Mouse (Mus musculus) kidney, adult 18-20 months (tissue): Measurements from ENCODE around the gene Flad1.

Experiments used
- DNase-seq: peaks from one replicate; pipeline ENCODE4 v3.0.0; 2021

The Flad1 gene

DNA sequence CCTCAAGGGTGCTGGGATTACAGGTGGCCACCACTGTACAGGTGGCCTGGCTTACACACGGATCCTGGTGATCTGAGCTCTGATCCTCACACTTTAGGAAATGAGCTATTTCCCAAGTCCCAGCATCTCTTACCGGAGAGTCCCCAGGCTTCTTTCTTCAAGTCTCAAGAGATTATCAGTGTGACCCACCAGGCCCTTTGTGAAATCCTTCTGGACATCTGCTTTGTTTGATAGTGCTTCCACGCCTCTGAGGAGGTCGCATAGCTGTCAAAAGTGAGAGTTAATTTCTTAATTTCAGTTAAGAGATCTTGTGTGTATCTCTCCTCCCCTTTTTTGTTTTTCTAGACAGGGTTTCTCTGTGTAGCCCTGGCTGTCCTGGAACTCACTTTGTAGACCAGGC, 14.2 kb upstream of the Flad1 start:
- no peak for DNase-seq

GRCm38 (mm10) chr3:89425141-89425525, 13.5 kb upstream of the Flad1 start:
- no peak for DNase-seq

GRCm38 (mm10) chr3:89424416-89425140, 12.9 kb upstream of the Flad1 start:
- no peak for DNase-seq

DNA sequence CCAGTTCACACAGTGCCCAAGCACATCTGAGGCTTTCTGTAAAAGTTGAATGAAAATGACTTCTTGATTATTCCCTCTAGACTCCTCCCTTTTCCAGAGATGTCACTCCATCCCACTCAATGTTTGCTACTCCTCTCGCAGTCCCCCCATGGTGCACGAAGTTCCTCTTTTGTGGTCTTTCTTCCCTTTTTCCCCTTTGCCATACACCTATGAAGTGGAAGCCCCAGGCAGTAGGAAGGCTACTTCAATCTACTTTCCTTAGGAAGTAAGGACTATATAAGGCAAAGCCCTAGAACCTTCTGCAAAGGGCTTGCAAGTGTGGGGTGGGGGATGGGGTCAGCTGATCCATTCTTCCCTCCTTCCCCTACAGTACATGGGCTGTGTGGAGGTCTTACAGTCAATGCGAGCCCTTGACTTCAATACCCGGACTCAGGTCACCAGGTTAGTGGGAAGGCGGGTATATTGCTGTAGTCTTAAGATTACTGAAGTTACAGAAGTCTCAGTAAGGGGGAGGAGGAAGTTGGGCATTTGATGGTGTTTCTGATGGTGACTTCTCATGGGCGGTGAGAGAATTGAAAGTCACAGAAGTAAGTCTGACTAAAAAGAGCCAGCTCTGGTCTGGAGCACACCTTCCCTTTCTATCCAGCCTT, 11.0 kb upstream of the Flad1 start:
- DNase-seq = no peak

DNA sequence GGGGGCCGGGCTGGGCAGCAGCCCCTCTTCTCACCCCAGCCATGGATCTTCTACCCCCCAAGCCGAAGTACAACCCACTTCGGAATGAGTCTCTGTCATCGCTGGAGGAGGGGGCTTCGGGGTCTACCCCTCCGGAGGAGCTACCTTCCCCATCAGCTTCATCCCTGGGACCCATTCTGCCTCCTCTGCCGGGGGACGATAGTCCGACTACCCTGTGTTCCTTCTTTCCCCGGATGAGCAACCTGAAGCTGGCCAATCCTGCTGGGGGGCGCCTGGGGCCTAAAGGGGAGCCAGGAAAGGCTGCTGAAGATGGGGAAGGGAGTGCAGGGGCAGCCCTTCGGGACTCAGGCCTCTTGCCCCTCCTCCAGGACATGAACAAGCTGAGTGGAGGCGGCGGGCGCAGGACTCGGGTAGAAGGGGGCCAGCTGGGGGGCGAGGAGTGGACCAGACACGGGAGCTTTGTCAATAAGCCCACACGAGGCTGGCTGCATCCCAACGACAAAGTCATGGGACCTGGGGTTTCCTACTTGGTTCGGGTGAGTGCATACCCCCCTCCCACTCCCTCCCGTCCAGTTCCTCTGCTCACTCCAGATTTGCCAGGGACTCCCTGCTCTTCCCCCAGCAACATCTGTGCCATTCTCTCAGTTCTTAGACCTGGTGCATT, 10.3 kb upstream of the Flad1 start:
- no peak for DNase-seq

- DNase-seq = peak; percentile 65
Measured at GRCm38 (mm10) chr3:89421002-89421774, 9.5 kb upstream of the Flad1 start.

DNA sequence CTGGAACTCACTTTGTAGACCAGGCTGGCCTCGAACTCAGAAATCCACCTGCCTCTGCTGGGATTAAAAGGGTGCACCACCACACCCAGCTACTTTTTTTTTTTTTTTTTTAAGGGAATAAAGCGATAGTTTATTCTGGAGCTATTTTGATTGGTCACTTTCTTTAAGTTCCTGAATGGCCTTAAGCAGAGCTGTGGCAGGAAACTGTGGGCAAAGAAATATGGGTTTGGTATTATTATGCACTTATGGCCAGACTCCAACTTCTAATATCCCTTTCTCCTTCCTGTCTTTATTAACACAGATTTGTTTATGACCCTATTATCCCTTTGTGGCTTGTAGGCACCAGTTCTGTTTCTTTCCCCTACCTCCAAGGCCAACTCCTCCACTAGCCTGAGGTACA, 8.8 kb upstream of the Flad1 start:
- DNase-seq = no peak

DNA sequence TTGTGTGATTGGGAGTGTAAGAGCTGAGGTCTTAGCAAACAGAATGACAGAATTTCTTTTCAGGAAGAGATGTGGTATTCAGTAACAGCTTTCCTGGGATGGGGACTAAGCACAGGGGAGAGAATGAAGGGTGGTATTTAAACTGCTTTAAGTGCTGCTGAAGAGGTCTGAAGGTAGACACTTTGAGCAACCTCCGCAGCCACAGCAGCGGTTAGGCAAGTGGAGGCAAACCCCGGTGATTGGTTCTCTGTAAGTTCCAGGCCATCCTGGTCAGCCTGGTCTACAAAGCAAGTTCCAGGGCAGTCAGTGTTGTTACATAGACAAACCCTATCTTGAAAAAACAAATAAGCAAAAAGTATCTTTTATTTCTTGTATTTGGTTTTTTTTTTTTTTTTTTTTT, 8.3 kb upstream of the Flad1 start:
- no peak for DNase-seq

- peak; percentile 66 for DNase-seq
Measured at GRCm38 (mm10) chr3:89419571-89419970, 7.9 kb upstream of the Flad1 start.

DNA sequence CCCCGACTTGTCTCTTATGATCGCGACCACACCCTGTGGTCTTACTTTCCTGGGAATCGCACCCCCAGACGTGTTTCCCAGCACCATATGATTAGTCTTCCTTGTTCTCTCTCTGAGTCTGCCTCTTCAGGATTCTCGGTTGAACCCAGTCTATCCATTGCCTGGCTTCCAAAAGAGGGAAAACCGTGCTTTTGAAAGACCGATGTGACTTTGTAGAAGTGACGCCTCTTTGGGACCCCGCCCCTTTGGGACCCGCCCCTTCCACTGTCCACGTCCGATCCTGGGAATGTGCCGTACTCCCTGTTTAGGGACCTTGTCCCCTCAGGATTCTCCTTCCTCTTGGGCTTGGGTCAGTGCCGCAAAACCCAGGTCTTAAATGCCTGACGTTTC, 7.2 kb upstream of the Flad1 start:
- DNase-seq = peak; percentile 84

DNA sequence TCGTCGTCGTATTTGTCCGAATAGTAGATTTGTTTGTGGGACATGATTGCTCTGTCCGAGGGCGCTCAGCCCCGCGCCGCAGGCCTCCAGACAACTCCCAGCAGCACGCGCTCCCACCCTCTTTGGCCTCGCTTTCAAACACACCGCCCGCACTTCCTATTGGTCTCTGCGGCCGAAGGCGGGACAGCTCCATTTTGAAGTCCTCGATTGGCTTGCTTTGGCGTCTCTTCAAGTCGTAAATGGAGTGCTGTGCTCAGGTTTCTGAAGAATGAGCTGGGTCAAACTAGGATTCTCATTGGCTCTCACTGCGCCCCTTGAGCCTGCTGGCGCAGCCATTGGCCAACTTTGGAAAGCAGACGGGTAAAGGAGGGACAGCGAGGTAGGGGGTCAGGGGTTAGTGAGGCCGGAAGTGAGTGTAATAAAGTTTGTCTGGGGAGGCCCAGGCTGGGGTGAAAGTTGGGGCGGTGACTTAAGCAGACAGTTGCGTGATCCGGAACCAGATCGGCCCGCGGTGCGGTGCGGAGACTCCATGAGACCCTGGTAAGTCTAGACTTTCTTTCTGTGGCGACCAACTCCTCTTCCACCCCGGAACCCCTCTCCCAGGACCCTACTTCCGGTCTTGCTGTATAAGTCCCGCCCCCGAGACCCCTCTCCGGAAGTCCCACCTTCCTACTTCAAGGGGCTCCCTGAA, 6.6 kb upstream of the Flad1 start, which contains the start of the genes Cks1b and Shc1:
Gene Cks1b, minus strand, starts transcription at position 214 of the 691 bp plus-strand sequence.
Gene Shc1, plus strand, starts transcription at position 274 of the 691 bp plus-strand sequence.
- peak; percentile 90 for DNase-seq

DNA sequence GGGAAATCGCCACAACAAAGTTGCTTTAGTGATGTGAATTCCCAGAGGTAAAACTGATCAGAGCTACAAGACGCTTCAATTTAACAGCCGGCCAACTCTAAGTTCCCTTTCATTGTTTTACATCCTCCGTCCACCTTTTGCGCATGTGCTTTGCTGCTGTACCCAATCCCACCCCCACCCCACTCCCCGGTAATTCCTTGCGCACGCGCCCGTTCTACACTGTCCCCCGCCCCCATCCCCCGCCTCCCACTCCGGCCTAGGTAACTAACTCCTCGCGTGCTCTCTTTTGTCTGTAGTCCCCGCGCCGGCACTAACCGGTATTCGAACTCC, 6.1 kb upstream of the Flad1 start:
- DNase-seq = no peak

- DNase-seq = no peak
Measured at GRCm38 (mm10) chr3:89417131-89417530, 5.5 kb upstream of the Flad1 start.

GRCm38 (mm10) chr3:89416158-89416557, 4.5 kb upstream of the Flad1 start:
- no peak for DNase-seq

DNA sequence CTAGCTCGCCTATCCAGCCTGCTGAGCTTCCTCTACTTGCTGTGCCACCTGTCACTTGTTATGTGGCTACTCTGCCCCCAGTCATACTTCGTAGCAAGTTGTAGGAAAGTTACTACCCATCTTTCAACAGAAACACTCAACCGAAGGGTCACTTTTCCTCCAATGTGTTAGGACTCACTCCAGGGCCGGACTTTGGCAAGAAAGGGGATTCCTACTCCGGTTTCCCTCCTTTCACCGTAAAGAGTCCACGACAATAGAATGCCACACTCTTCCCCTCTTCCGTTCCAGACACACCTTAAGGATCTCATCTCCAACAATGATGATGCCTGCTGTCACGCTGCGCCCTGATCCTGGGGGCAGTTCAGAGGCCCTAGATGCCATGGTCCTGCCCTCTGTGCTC, 806 bp downstream of the Flad1 start:
- DNase-seq = no peak

GRCm38 (mm10) chr3:89409701-89410100, 2.0 kb downstream of the Flad1 start:
- DNase-seq = no peak

GRCm38 (mm10) chr3:89408448-89408847, 3.2 kb downstream of the Flad1 start:
- DNase-seq = no peak

DNA sequence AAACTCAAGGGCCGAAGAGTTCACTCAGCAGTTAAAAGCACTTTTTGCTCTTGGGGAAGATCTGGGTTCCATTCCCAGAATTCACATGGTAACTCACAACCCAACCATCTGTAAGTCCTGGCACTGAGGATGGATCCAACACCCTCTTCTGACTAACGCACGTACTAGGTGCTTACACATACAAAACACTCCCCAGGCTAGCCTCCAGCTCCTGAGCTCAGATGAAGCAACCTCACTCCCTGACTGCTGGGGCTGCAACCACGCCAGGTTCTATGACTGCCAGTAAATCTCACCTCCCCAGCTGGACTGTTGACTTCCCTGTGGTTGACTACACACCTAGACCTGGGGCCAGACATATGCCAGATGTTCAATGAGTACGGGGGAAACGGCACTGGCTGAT, 4.8 kb downstream of the Flad1 start:
- no peak for DNase-seq

- no peak for DNase-seq
Measured at GRCm38 (mm10) chr3:89402693-89403092, 9.0 kb downstream of the Flad1 start, which contains the start of gene Lenep. TSS of gene Lenep (minus strand) at chr3:89402793.

- DNase-seq = no peak
Measured at GRCm38 (mm10) chr3:89401329-89401728, 10.3 kb downstream of the Flad1 start.

DNA sequence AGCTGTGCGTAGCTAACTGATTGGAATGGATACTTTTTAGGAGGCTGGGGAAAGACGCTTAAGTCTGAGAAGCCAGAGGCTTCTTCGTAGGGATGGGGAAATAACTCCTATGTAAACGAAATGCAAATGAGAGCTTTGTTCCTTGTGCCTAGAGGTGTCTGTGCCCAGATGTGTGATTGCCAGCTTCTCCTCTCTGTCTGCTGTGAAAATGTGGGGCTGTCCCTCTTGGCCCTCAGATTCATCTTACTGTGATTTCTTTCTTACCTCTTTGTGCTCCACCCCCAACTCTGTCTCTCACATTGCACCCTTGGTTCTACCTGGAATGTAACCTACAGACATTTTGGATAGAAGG, 15.0 kb downstream of the Flad1 start:
- DNase-seq = no peak

DNA sequence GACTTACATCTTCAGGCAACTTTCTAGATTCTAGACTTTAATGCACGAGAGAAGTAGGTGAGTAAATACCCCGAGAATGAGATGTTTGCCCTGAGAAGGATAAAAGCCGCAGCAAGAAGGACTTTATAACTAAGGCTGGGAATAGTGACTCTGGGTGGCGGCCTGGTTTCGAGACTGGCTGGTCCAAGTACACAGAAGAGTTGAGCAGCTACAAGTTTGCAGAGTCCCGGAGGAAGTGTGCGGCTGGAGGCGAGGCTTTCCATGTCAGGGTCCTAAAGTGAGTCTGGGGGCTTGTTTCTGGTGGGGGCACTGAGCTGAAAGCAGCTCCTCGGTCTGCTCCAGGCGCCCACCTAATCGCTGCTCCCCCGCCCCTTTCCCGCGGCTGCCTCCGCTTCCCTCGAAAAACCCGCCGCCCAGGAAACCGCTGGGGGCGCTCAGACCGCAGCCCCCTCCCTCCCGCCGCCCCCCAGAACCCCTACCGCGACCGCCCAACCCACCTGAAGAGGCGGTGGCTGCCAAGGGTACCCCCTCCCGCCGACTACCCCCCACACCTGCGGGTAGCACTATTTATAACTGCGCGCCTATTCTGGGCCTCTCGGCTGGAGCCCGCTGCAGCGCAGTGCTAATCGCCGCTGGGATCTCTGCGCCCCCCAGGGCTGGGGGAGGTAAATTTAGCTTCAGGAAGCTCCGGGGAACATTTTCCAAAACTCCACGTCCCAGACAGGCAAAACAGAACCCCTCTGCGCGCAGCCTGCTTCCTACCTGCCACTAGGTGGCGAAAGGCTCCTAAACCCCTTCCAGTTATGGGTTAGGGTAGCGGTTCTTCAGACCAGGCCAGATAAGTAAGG, 15.6 kb downstream of the Flad1 start:
- peak; percentile 84 for DNase-seq
